Mouse (Mus musculus): ENCODE measurements around the gene Slc25a33.

Slc25a33 gene

DNA sequence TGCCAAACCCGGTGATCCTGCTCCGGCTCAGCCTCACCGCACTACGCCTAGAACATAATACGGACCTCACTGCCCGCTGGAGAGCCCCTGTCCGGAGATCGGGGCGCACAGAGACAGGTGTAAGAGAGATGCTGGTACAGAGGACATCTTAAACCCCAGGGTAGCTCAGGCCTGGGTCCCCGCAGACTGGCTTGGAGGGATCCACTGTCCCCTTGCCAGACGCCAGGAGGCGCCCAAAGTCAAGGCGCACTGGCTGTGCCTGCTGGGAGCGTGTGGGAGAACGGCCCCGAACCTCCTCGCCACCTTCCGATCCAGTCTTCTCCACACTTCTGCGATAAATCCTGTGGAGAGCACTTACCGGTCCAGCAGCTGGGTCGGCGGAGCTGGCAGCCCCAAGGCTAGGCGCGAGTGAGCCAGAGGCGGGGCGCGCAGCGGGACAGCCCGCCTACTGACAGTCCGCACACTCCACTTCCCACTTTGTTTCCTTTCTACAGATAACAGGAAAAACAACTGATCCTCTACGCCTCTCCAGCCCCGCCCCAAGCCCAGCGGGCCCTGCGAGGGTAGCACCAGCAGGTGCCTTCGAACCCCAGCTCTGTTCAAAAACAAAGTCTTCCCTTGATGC is 75.8 kb downstream of the Slc25a33 start:
- in situ Hi-C loops (cut with MboI, MseI) = loop anchor here (5.0 to 10.0 kb wide), 2 partner anchors 46 to 1216 kb away; partner anchors contain the start of genes Park7 and Tnfrsf9

DNA sequence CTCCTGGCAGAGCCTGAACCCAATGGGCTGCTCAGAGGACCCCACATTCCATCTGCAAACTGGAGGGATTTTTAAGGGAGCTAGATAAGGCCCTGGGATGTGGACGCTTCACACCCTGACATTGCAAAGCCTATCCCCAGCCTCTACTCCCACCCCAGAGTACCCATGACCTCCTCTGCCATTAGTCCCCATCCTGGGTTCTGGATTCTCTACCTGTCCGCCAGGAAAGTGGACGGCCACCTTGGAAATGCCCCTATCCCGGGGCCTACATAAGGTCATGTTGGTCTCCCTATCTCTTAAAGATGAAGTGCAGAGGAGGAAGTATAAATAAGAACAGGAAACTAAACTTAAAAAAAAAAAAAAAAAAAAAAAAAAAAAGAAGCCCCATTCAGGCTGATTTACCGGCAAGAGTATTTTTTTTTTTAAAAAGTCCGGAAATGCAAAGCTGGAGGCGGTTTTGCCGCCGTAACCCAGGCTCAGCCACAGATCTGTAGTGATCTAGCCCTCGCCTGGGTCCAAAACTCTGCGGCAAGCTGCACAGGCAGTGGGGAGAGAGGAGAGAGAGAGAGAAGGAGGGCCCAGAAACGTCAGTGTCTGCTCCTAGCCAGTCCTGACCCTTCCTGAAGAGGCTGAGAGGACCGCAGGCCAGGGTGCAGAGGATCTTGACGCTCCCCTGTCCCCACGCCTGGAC is 76.4 kb downstream of the Slc25a33 start:
- in situ Hi-C loops (cut with MboI, MseI) = loop anchor here (5.0 to 10.0 kb wide), 2 partner anchors 45 to 1217 kb away; partner anchors contain the start of genes Park7 and Tnfrsf9

DNA sequence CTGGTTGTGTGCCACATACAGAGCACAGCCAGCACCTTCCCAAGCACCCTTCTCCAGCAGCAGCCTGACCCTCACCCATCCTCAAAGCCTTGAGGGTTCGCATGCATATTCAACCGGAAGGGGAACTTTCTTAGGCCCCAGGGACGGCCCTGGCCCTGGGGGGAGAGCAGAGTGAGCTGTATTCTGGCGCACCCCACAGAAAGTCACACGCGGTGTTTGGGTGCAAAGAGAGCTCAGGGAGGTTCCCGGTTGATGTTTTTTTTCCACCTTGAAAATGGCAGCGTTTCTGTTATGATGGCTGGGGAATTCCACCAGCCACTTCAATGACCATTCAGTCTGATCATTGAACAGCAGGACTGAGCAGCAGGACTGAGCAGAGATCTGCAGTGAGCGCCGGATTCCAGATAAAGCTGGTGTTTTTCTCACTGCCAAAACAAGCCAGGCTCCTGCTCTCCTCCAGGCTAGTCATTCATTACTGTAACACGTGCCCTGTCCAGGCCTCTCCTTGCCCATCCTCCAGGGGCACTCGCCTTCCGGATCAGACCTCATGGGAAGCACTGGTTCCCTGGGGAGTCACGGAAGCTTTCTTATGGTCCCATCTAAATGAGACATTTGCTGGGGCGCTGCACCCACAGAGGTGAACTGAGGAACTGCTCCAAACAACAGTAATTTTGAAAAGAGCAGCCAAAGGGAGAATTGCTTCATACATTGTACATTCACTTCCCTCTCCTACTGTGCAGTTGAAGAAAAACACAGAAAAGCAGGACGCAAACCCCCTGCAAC is 77.7 kb downstream of the Slc25a33 start:
- in situ Hi-C loops (cut with MboI, MseI) = loop anchor here (5.0 to 10.0 kb wide), 2 partner anchors 44 to 1218 kb away; partner anchors contain the start of genes Park7 and Tnfrsf9

Measured in regulatory T cell (primary cell).